Mouse (Mus musculus) intestine, embryonic 14.5 days (tissue): ENCODE data around the gene Rac2. TPM values are rescaled to one million over a fixed set of nuclear protein-coding genes. Genes with fewer than 3 reads are reported as not detected.
A peak's percentile ranks its signal among the peaks of the same experiment; 100 is the strongest.

Experiments used
- ATAC-seq: fragments of 200-750 bp; cut with Nextera tagmentation; replicated peaks from 2 replicates; pipeline ENCODE4 v1.8.0; 2017; ENCODE audit warnings: low read depth, moderate number of reproducible peaks, moderate TSS enrichment, moderate library complexity; ENCODE audit not compliant: low FRiP score, low TSS enrichment
- DNase-seq: peaks from one replicate; pipeline ENCODE4 v3.0.0-alpha.2; 2018; ENCODE audit warnings: low spot score
- H3K27ac ChIP-seq: fragments of 300-500 bp; sonication (generic); 2 replicates; pipeline ENCODE4 v1.5.1; 2014; ENCODE audit warnings: low read depth, mild to moderate bottlenecking, control low read depth
- H3K27me3 ChIP-seq: fragments of 300-500 bp; sonication (generic); replicated peaks from 2 replicates; pipeline ENCODE4 v1.6.1; 2014; ENCODE audit warnings: low read length, control low read depth; ENCODE audit not compliant: control insufficient read depth, insufficient read depth
- H3K36me3 ChIP-seq: fragments of 300-500 bp; sonication (generic); 2 replicates; pipeline ENCODE4 v1.6.1; 2014; ENCODE audit warnings: low read length, control low read depth; ENCODE audit not compliant: control insufficient read depth, insufficient read depth
- H3K4me1 ChIP-seq: fragments of 300-500 bp; sonication (generic); replicated peaks from 2 replicates; pipeline ENCODE4 v1.6.1; 2014; ENCODE audit warnings: low read length, control low read depth, mixed read lengths; ENCODE audit not compliant: control insufficient read depth, insufficient read depth
- H3K4me2 ChIP-seq: fragments of 300-500 bp; sonication (generic); 2 replicates; pipeline ENCODE4 v1.6.1; 2014; ENCODE audit warnings: low read length
- H3K4me3 ChIP-seq: fragments of 300-500 bp; sonication (generic); 2 replicates; pipeline ENCODE4 v1.5.1; 2014; ENCODE audit warnings: low read depth, low read length, control low read depth, mixed read lengths
- H3K9ac ChIP-seq: fragments of 300-500 bp; sonication (generic); 2 replicates; pipeline ENCODE4 v1.6.1; 2014; ENCODE audit warnings: mild to moderate bottlenecking, low read length
- H3K9me3 ChIP-seq: fragments of 300-500 bp; sonication (generic); 2 replicates; pipeline ENCODE4 v1.6.1; 2016; ENCODE audit warnings: low read length, control low read depth; ENCODE audit not compliant: control insufficient read depth
- WGBS: fragments of 180-500 bp; shearing (Covaris S2); extraction: QIAGEN DNeasy Blood & Tissue Kit; methylation state at CpG from one replicate; pipeline ENCODE4 v1.1.7; 2014; 5-methylcytosine and 5-hydroxymethylcytosine counted together
- polyA plus RNA-seq: library from polyadenylated mRNA; unstranded; fragments of >200 nt; fragmentation: Nextera tagmentation; extraction: Ambion mirVana; gene quantifications from 2 replicates; pipeline ENCODE4 v1.2.1, GENCODE M21; 2014

Rac2 gene
- polyA plus RNA-seq, 1 experiment from 2014 or later: 16.7 TPM

GRCm38 (mm10) chr15:78592452-78592968, 19.9 kb upstream of the Rac2 start:
- H3K27ac ChIP-seq: no peak overlapping the region
- H3K36me3 ChIP-seq: no peaks in the 10 kb centered on the region
- H3K27me3 ChIP-seq: no peaks in the 10 kb centered on the region
- H3K4me3 ChIP-seq: no peak overlapping the region
- H3K4me1 ChIP-seq: no peaks in the 10 kb centered on the region
- DNase-seq (no peak), ATAC-seq (no peak)
- H3K4me2 ChIP-seq: no peak overlapping the region
- H3K9ac ChIP-seq: no peak overlapping the region
- 73% methylated on average over 14 of the region's 14 CpGs for WGBS
- no peaks in the 10 kb centered on the region for H3K9me3 ChIP-seq

GRCm38 (mm10) chr15:78591680-78592451, 19.3 kb upstream of the Rac2 start:
- Histone ChIP-seq H3K4me1 (no peaks in the 10 kb centered on the region), H3K4me2 (no peak overlapping the region), H3K9me3 (no peaks in the 10 kb centered on the region), H3K27ac (no peak overlapping the region), H3K27me3 (no peaks in the 10 kb centered on the region), H3K36me3 (no peaks in the 10 kb centered on the region), H3K9ac (no peak overlapping the region), H3K4me3 (no peak overlapping the region)
- ATAC-seq (no peak), DNase-seq (no peak)
- WGBS: 64% methylated on average over 15 of the region's 15 CpGs

GRCm38 (mm10) chr15:78590785-78591184, 18.2 kb upstream of the Rac2 start:
- DNase-seq (no peak), ATAC-seq (no peak)
- H3K27me3 ChIP-seq: no peaks in the 10 kb centered on the region
- no peaks in the 10 kb centered on the region for H3K9me3 ChIP-seq
- no peak overlapping the region for H3K9ac ChIP-seq
- no peak overlapping the region for H3K4me3 ChIP-seq
- 77% methylated on average over 6 of the region's 6 CpGs for WGBS
- no peaks in the 10 kb centered on the region for H3K36me3 ChIP-seq
- H3K4me1 ChIP-seq: no peaks in the 10 kb centered on the region
- no peak overlapping the region for H3K27ac ChIP-seq
- no peak overlapping the region for H3K4me2 ChIP-seq

GRCm38 (mm10) chr15:78589936-78590335, 17.4 kb upstream of the Rac2 start:
- no peak overlapping the region for H3K9ac ChIP-seq
- WGBS: 70% methylated on average over 6 of the region's 6 CpGs
- DNase-seq (no peak), ATAC-seq (no peak)
- H3K4me1 ChIP-seq: no peaks in the 10 kb centered on the region
- no peak overlapping the region for H3K4me2 ChIP-seq
- no peak overlapping the region for H3K27ac ChIP-seq
- no peaks in the 10 kb centered on the region for H3K36me3 ChIP-seq
- 0 out of 2 replicates have a peak, but pooled peaks cover under 1% of the 10 kb centered on the region for H3K9me3 ChIP-seq
- no peak overlapping the region for H3K4me3 ChIP-seq
- no peaks in the 10 kb centered on the region for H3K27me3 ChIP-seq

- H3K4me2 ChIP-seq: no peak overlapping the region
- DNase-seq: no peak
- H3K4me3 ChIP-seq: no peak overlapping the region
- no peak overlapping the region for H3K9ac ChIP-seq
- no peaks in the 10 kb centered on the region for H3K36me3 ChIP-seq
- H3K4me1 ChIP-seq: no peaks in the 10 kb centered on the region
- WGBS: 77% methylated on average over 4 of the region's 4 CpGs
- H3K27ac ChIP-seq: no peak overlapping the region
- no peak for ATAC-seq
- 0 out of 2 replicates have a peak, but pooled peaks cover 4% of the 10 kb centered on the region for H3K9me3 ChIP-seq
- H3K27me3 ChIP-seq: no peaks in the 10 kb centered on the region
These were observed 16.3 kb upstream of the Rac2 start for GRCm38 (mm10) chr15:78588900-78589299.

- 0 out of 2 replicates have a peak, but pooled peaks cover 4% of the 10 kb centered on the region for H3K9me3 ChIP-seq
- H3K4me3 ChIP-seq: no peak overlapping the region
- no peak overlapping the region for H3K9ac ChIP-seq
- H3K27ac ChIP-seq: no peak overlapping the region
- ATAC-seq (no peak), DNase-seq (no peak)
- H3K36me3 ChIP-seq: no peaks in the 10 kb centered on the region
- no peak overlapping the region for H3K4me2 ChIP-seq
- no peaks in the 10 kb centered on the region for H3K27me3 ChIP-seq
- H3K4me1 ChIP-seq: no peaks in the 10 kb centered on the region
- WGBS: 85% methylated on average over 4 of the region's 4 CpGs
These were observed 15.5 kb upstream of the Rac2 start for GRCm38 (mm10) chr15:78588049-78588448.

GRCm38 (mm10) chr15:78587050-78587994, 14.7 kb upstream of the Rac2 start:
- 54% methylated on average over 18 of the region's 18 CpGs for WGBS
- H3K4me1 ChIP-seq: no peaks in the 10 kb centered on the region
- no peak overlapping the region for H3K9ac ChIP-seq
- DNase-seq (peak; percentile 94), ATAC-seq (peak; percentile 61)
- H3K27ac ChIP-seq: no peak overlapping the region
- H3K4me3 ChIP-seq: no peak overlapping the region
- H3K36me3 ChIP-seq: no peaks in the 10 kb centered on the region
- H3K4me2 ChIP-seq: no peak overlapping the region
- 0 out of 2 replicates have a peak, but pooled peaks cover 4% of the 10 kb centered on the region for H3K9me3 ChIP-seq
- no peaks in the 10 kb centered on the region for H3K27me3 ChIP-seq

GRCm38 (mm10) chr15:78585404-78585803, 12.8 kb upstream of the Rac2 start:
- no peak overlapping the region for H3K9ac ChIP-seq
- no peak for DNase-seq

More at GRCm38 (mm10) chr15:78585404-78585803, 12.8 kb upstream of the Rac2 start:
- Histone ChIP-seq H3K4me1 (peaks cover under 1% of the 10 kb centered on the region; the same call in 1 of the 2 replicates), H3K27me3 (no peaks in the 10 kb centered on the region), H3K4me2 (no peak overlapping the region), H3K27ac (no peak overlapping the region), H3K9me3 (0 out of 2 replicates have a peak, but pooled peaks cover 4% of the 10 kb centered on the region), H3K36me3 (no peaks in the 10 kb centered on the region), H3K4me3 (no peak overlapping the region)
- ATAC-seq: no peak
- 88% methylated on average over 7 of the region's 7 CpGs for WGBS
